Mouse (Mus musculus) c-Kit-negative CD71-positive TER-119-positive erythroid progenitor cells, embryonic 14.5 days (primary cell): ENCODE measurements around the gene Cd300a.

Experiments used
- DNase-seq: peaks from one replicate; pipeline ENCODE4 v3.0.0-alpha.2; 2013; ENCODE audit warnings: low read depth, low spot score

The Cd300a gene

GRCm38 (mm10) chr11:114866486-114867360, 23.1 kb upstream of the Cd300a start:
- no peak for DNase-seq

- no peak for DNase-seq
Observed at GRCm38 (mm10) chr11:114867361-114868235, 22.2 kb upstream of the Cd300a start.

GRCm38 (mm10) chr11:114868280-114868679, 21.6 kb upstream of the Cd300a start:
- no peak for DNase-seq

DNA sequence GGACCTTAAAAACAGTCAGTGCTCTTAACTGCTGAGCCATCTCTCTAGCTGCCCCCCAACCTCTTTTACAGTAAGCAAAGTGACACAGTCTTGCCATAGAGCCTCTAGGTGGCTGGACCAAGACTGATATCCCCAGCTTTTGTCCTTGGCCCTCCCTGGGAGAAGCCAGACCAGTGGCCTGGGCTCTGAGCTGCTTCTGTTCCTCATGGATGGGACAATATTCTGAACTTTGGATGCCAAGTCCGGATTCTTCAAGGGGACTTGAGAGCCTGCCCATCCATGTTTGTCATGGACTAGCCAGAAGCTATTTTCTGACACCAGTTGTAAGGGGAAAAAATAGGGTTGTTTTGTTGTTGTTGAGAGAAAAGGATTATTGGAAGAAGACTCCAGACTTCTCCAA, 20.1 kb upstream of the Cd300a start:
- DNase-seq = no peak

- no peak for DNase-seq
Observed at GRCm38 (mm10) chr11:114871540-114871939, 18.3 kb upstream of the Cd300a start.

DNA sequence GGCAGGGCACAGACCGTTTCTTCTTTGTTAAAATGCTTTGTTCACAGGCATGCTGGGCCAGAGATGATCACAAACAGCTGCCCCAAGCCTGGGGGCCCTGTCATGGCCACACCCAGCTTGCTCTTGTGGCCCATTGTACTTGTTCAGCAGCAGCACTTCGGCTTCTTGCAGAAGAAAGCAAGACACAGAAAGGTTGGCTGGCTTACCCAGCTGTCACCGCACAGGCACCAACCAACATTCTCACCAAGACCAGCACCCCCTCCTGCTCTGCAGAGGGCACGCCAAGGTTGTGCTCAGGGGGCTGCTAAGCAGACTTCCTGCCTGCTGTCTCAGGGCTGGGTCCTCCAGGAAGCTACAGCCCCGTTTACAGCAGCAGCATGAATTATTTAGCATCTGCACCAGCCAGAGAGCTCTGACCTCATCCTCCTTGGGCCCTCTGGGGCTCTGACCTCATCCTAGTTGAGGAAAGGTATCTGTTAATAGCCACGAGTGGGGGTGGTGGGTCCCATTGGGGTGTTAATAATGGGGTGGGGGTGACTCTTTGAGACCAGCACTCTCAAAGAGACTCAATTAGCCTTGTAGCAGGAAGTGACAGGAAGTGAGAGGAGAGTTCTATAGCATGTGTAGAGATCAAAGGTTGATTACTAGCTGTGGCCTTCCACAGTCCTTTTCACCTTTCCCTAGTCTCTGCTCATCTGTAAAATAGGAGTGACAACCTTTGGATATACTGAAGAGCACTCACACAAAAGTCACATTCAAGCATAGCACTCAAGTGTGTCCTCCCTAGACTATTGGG, 16.6 kb upstream of the Cd300a start:
- DNase-seq = no peak

GRCm38 (mm10) chr11:114874226-114875145, 15.4 kb upstream of the Cd300a start:
- no peak for DNase-seq

DNA sequence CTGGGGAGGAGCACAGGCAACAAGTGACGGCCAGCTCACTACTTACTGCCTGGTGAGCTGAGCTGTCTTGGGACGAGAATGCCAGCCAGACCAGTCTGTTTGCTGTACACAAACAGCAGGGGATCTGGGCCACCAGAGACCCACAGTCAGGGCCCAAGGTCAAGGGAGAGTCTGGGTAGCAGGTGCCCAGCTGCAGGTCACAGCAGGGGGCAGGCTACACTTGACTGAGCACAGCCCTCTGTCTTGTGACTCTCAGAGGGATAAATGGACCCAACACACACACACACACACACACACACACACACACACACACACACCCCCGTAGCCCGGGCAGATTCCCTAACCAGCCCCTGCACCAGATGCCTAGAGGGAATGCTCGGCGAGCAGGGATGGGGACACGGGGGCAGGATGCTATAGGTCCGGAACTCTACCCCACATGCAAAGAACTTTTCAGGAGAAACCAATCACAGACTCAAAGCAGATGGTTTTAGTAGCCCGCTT, 14.5 kb upstream of the Cd300a start:
- no peak for DNase-seq

- DNase-seq = no peak
Observed at GRCm38 (mm10) chr11:114876176-114876575, 13.7 kb upstream of the Cd300a start.

- DNase-seq = no peak
Observed at GRCm38 (mm10) chr11:114876621-114877020, 13.2 kb upstream of the Cd300a start.

GRCm38 (mm10) chr11:114877145-114877544, 12.7 kb upstream of the Cd300a start:
- no peak for DNase-seq

DNA sequence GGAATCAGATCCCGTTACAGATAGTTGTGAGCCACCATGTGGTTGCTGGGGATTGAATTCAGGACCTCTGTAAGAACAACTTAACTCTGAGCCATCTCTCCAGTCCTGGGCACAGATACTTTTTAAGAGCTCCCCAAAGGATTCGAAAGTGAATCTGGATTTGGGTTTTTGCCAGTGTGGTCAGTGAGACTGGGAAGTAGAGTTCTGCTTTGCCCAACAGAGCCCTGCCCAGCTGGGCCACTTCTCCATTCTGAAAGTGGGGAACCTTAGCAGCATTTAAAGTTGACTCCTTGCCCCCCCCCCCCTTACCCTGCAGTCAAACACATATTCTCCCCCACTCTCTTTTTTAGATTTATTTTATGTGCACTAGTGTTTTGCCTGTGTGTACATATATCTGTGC, 10.2 kb upstream of the Cd300a start:
- DNase-seq = no peak

DNA sequence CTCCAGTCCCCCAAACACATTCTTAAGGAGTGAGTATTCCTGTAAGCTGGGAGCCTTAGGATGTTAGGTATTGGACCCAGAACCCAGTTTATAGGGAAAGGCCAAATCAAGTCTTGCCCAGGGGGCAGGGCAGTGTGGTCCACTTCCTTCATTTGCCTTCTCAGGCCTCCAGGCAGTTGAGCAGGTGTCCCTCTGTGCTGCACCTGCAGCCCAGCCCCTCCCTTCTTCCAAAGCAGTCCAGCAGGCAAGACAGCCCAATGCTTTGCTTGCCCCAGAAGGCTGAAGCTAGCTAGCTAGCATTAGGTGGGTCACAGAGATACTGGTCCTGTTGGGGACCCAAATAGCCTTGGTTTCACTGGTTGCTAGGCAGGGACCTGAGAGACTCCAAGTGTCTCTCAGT, 9.7 kb upstream of the Cd300a start:
- DNase-seq = no peak

DNA sequence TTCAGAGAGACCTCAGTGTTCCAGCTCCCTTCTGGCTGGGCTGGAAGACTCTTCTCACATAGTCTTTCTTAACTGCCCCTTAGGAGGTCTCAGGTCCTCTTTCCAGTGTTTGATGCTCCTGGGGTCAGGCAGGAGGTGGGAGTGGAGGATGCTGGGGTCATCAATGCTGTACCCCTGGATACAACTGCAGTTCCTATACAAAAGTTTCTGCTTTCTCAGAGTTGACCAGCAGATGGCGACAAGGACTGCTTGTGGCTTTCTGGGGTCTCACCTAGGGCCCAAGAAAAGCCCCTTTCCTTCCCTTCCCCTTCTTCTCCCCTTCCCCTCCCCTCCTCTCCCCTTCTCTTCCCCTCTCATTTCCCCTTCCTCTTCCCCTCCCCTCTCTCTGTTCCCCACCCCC, 9.3 kb upstream of the Cd300a start:
- DNase-seq = no peak

DNA sequence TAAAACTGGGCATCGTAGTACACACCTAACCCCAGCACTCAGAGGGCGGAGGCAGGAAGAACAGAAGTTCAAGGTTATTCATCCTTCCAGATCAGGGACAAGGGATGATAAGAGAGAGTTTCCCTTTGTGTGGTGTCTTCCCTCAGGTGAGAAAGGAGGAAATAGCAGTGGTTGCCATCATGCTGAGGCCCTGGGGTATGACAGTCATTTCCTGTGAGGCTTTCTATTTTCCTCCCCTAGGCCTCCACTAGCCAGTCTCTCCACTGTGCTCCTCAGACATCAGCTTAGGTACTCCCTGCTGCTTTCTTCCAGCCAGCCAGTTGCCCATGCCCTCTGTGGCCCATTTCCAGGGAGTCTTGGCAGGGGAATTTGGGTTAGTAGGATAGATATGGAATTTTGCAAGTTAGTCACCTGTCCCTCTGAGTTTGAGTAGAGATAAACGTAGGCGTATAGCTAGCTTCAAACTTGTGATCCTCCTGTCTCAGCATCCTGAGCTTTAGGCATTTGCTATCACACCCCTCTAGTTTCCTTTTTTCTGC, 6.5 kb upstream of the Cd300a start:
- no peak for DNase-seq

GRCm38 (mm10) chr11:114884380-114885100, 5.3 kb upstream of the Cd300a start:
- no peak for DNase-seq

- no peak for DNase-seq
Observed at GRCm38 (mm10) chr11:114890542-114890941, 701 bp downstream of the Cd300a start.

DNA sequence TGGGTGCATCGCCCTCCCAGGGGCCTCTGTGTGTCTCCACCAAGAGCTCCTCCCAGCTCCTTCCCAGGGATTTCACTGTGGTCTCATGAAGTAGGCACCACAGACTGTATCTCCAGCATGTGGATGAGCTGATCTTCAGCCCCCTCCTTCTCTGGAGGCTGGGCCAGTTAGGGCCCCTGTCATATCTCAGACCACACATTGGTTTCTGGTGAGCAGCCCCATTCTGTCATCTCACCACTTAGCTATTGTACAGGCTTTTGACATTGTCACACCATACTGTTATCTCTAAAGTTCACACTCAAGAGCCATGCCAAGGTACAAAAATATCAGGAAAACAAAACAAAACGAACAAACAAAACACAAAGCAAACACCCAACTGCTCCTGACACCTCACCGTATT, 6.2 kb downstream of the Cd300a start:
- DNase-seq = no peak

DNA sequence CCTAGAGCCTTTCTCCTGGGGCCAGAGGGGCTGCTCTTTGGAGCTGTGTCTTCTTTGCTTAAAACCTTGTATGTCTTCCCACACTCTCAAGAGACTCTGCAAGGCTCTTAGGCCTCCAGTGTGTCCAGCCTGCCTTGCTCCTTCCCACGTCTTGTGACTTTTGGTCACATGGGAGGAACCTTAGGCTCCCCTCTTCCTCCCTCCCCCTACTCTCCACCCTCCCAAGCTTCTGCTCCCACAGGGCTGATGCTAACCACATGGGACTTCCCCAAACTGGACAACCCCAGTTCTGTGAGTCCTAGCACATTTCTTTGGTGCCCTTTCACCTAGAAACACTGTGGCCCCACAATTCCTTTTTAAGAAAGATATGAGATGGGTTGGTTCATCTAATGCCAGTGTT, 8.2 kb downstream of the Cd300a start:
- DNase-seq = no peak

GRCm38 (mm10) chr11:114903224-114903623, 13.4 kb downstream of the Cd300a start:
- DNase-seq = no peak
